Mouse (Mus musculus): ENCODE measurements around the gene Iars.
A peak's percentile ranks its signal among the peaks of the same experiment; 100 is the strongest.

Gene Iars

GRCm38 (mm10) chr13:49681351-49682232 is at the start of gene Iars:
Iars (plus strand) TSS chr13:49682100.
- DNase-seq (ENCODE audit: low read depth): peak; percentile 99

DNA sequence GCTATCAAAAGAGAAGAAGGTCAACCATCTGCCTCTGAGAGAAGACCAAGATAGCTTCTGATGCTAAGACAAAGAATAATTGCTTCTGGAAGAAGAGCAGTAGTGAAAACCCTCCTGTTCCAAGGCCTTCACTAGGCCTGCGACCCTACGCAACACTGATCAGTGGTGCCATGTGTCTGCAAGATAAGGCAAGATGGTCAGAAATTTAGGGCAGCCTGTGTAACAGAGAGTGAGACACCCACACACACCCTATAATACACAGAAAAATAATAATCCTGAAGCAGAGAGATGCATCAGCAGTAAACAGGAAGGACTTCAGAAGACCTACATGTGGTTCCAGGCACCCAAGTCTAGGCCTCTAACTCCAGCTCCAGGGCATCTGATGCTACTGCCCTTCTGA is 41.9 kb upstream of the Iars start:
- DNase-seq (ENCODE audit: low read depth): no peak

DNA sequence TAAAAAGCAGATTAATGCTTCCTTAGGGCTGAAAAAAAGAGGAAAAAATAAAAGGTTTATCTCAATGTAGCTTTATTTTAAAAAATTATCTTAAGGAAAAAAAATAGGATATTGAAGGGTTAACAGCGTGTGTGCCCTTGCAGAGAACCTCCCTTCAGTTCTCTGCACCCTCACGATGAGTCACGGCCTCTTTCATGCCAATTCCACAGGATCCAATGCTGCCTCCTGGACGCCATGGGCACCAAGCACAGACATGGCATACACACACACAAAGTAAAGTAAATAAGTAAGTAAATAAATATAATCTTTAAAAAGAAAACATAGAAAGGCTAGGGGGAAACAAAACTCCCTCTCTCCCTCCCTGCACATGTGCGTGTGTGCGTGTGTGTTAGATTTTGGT is 39.2 kb upstream of the Iars start:
- no peak for DNase-seq (ENCODE audit: low read depth)

DNA sequence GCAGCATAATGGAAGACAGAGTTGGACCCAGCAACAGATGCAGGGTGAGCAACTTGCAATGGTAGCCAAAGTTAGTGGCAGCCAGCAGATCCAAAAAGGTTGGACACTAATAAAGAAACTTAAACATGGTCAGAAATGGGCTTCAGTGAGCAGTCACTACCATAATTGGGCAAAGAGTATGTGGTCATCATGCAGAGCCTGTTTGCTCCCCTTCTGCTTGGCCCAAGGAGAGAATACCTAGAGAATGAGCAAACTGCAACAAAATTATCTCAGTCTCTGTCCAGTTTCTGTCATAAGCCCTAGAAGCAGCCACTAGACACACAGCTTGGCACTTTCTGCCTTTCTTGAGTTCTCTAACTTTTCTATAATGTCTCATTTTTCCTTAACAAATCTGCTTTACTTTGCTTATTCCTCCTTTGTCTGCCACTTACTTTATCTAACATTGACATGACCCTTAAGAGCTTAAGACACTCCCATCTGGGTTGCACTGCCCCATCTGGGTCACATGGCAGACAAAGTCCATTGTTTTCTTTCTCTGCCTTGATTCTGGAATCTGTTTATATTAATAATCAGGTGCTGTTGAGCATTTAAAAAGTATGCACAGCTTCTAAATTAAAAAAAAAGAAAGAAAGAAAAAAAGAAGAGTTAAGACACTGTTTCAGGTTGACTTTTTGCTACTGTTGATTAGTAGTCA is 38.1 kb upstream of the Iars start:
- no peak for DNase-seq (ENCODE audit: low read depth)

DNA sequence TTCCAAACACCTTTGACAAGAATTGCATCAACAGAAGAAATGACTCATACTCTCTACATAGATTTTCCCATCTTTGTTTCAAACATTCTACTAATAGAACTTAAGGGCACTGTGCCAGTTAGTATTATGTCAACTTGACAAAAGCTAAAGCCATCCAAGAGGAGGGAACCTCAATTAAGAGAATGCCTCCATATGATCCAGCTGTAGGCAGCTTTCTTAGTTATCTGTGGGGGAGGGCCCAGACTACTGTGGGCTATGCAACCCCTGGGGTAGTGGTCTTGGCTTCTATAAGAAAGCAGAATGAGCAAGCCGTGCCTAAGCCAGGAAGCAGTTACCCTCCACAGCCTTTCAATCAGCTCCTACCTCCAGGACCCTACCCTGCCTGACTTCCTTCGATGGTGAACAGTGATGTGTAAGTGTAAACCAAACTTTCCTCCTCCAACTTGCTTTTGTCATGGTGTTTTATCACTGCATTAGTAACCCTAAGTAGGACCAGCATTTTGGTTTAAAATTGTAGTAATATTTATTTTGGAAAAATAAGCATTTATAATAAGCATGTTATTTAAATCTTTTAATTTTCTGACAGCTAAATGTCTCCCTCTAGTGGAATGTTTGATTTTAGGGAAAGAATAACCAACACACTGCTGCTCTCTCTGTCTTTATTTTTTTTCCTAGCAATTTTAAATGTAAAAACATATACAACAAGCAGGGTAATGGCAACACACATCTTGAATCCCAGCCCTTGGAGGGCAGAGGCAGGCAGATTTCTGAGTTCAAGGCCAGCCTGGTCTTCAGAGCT is 37.0 kb upstream of the Iars start:
- peak; percentile 78 for DNase-seq (ENCODE audit: low read depth)

DNA sequence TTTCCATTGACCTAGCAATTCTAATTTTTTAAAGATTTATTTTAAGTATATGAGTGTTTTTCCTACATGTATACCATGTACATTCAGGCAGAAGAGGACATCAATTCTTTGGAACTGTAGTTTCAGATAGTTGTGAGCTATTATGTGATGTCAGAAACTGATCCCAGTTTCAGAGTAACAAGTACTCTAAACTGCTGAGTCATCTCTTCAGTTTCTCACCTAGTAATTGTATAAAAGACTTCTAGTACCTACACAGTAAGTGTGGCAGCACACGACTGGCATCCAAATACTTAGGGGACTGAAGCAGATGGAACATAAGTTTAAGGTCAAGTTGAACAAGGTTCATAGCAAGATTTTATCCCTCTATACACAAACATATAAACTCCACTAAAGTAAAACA is 35.9 kb upstream of the Iars start:
- DNase-seq (ENCODE audit: low read depth): no peak

DNA sequence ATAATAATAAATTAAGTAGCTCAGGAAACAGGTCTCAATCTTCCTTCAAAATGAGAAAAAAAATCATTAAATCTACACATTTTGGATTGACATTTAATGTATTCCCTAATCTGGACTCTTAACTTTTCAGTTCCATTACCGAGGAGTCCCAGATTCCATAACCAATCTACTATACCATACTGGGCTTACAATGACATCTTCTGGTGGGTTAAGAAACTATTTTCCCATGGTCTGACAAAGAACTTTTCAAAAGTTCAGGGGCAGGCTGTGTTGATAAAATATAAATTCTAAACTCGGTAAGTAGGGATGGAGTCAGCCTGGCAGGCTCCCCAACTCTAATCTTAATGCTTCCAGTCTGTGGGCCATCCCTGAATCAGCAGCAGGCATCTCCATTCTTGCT is 30.8 kb upstream of the Iars start:
- DNase-seq (ENCODE audit: low read depth): no peak

DNA sequence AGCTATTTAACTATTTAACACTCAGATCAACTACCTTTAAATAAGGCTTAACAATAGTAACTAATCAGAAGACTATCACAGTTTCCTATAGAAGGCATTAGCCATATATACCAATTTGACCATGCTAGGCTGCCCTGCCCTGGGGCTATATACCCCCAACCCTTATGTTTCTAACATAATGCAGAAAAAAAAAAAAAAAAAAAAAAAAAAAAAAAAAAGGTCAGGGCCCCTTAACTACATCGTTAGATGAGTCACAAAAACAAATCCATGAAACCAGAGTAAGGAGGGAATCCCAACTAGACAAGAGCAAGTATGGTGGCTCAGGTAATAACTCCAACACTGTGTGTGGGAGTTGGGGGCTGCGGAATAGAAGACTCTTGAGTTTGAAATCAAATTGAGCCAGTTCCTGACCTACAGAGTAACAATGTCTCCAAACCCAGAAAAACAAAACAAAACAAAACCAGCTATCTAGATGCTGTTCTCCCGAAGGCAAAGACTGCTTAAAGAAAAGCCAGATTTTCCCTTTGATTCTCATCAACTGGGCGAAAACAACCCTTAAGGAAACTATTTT is 30.0 kb upstream of the Iars start:
- DNase-seq (ENCODE audit: low read depth): no peak

- peak; percentile 100 for DNase-seq (ENCODE audit: low read depth)
Observed at GRCm38 (mm10) chr13:49652481-49653179, 29.3 kb upstream of the Iars start, which contains the start of the genes Cenpp and Nol8. Cenpp (minus strand) TSS chr13:49652785. Nol8 (plus strand) TSS chr13:49653078.

- DNase-seq (ENCODE audit: low read depth): no peak
Observed at GRCm38 (mm10) chr13:49653180-49653541, 28.7 kb upstream of the Iars start.

DNA sequence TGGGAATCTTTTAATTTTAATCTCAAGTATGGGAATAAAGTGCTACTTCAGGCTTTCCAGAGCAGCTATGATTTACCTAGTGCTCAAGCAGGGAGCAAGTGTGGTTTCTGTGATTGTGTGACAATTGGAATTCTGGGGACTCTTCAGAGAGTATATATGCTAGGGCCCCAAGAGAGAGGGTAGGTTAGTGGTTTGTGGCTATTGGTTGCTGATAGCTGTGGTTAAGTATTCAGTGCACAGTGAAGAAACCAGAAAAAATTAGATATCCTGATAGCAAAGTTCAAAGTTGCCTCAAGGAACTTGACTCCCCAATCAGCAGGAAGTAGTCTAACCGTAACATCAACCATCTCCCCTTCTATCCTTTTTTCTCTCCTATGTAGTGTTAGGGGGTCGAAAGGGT is 4.1 kb upstream of the Iars start:
- no peak for DNase-seq (ENCODE audit: low read depth)

GRCm38 (mm10) chr13:49682233-49682846 is 440 bp downstream of the Iars start:
- DNase-seq (ENCODE audit: low read depth): no peak

GRCm38 (mm10) chr13:49684266-49684665 is 2.4 kb downstream of the Iars start:
- no peak for DNase-seq (ENCODE audit: low read depth)

DNA sequence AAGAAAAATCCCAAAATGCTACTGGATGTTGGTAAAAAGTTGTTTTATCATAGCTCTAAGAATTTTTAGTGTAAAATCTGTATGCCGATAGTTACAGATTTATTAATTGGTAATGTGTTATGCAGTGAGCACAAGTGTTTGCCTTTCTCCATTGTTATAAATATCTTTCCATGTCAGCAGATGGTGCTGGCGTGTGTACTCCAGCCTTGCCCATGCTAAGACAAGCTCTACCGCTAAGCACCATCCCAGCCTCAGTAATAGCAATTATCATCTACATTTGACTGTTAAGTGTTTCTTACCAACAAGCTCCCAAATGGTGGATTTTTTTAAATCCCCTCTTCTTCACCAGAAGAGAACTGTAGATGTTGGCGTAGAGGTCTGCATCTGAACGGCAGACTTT is 9.2 kb downstream of the Iars start:
- no peak for DNase-seq (ENCODE audit: low read depth)

DNA sequence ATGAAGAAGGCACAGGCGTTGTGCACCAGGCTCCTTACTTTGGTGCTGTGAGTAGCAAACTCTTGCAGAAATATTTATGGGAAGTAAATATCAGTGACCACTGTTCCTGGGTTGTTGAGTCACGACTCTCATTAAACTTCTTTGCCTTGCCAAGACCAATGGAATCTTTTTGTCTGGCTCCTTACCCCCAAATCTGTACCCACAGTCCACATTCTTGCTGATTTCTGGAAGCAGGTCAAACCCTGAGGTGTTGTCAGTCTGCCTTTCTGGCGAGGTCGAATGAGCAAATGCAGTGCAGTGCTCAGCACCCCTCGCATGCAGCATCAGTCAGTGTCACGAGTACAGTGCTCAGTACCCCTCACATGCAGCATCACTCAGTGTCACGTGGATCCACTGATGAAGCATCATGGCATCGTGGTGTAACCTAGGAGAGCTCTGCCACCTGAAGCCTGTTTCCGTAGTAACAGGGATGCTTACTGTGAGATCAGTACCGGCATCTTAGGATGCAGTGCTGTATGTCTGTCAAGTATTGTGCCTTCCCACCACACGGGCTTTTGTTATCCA is 21.4 kb downstream of the Iars start:
- DNase-seq (ENCODE audit: low read depth): no peak

- DNase-seq (ENCODE audit: low read depth): no peak
Observed at GRCm38 (mm10) chr13:49706032-49706690, 24.3 kb downstream of the Iars start.

DNA sequence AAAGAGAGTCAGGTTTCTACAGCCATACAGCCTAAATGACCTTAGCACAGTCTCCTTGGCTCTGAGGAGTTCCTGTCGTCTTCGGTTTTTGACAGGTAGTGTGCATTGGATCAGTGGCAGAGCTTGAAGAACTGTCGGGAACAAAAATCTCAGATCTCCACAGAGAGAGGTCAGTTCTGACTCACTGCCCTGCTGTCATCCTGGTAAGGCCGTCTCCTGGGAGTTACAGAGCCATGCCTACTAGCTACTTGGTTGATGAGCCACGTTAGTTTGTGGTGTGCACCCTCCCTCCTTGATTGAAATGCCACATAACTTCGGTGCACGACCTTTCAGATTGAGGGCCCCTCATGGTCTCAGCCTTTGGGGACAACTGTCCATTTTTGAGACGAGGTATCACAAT is 26.4 kb downstream of the Iars start:
- DNase-seq (ENCODE audit: low read depth): no peak

DNA sequence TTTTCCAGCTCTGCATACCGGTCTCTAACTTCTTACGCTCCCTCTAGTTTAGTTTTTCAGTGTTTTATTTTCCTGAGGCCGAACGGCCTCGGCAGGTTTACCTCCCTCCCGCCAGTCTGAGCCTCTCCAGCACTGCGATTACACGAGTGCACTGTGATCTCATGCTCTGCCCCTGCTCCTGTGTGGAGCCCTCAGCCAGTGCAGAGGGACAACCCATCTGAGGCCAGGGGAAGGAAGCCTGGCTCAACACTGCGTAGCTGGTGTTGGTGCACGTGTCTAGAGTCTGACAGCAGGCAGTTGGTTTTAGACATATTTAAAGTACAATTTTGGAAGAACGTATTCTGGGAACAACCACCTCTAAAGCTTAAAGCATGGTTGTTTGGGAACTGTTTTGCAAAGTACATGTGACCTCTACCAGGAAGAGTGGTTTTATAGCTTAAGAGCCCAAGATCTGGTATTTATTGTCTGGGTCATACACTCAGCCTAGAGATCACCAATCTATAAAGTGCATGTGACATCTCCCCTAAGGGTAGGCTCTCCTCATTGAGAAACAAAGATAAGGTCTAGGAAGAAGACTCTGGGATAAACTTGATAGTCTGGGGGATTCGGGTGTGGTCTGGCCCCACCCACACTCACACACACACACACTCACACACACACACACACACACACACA is 30.3 kb downstream of the Iars start:
- no peak for DNase-seq (ENCODE audit: low read depth)

GRCm38 (mm10) chr13:49719310-49719709 is 37.4 kb downstream of the Iars start:
- no peak for DNase-seq (ENCODE audit: low read depth)

- DNase-seq (ENCODE audit: low read depth): no peak
Observed at GRCm38 (mm10) chr13:49736430-49736829, 54.5 kb downstream of the Iars start.
